Mouse (Mus musculus) hindbrain, embryonic 12.5 days (tissue): ENCODE data around the gene Vmn1r16. TPM values are rescaled to one million over a fixed set of nuclear protein-coding genes. Genes with fewer than 3 reads are reported as not detected.
"Not testable (repeated sequence)": the region's sequence is repeated elsewhere in the genome, so short reads cannot be mapped to it uniquely, and the experiment has no call there.

ENCODE experiments used
- ATAC-seq: fragments of 200-750 bp; cut with Nextera tagmentation; 2 replicates; pipeline ENCODE4 v1.8.0; 2017; ENCODE audit warnings: moderate TSS enrichment; ENCODE audit not compliant: low FRiP score
- H3K27ac ChIP-seq: fragments of 300-500 bp; sonication (generic); 2 replicates; pipeline ENCODE4 v1.5.1; 2016; ENCODE audit warnings: mild to moderate bottlenecking
- H3K27me3 ChIP-seq: fragments of 300-500 bp; sonication (generic); 2 replicates; pipeline ENCODE4 v1.6.1; 2016; ENCODE audit warnings: mild to moderate bottlenecking
- H3K36me3 ChIP-seq: fragments of 300-500 bp; sonication (generic); 2 replicates; pipeline ENCODE4 v1.6.1; 2016; ENCODE audit warnings: mild to moderate bottlenecking
- H3K4me1 ChIP-seq: fragments of 300-500 bp; sonication (generic); 2 replicates; pipeline ENCODE4 v1.6.1; 2016
- H3K4me2 ChIP-seq: fragments of 300-500 bp; sonication (generic); replicated peaks from 2 replicates; pipeline ENCODE4 v1.6.1; 2016; ENCODE audit warnings: mild to moderate bottlenecking
- H3K4me3 ChIP-seq: fragments of 300-500 bp; sonication (generic); 2 replicates; pipeline ENCODE4 v1.5.1; 2016; ENCODE audit warnings: mild to moderate bottlenecking
- H3K9ac ChIP-seq: fragments of 300-500 bp; sonication (generic); 2 replicates; pipeline ENCODE4 v1.6.1; 2016; ENCODE audit warnings: mild to moderate bottlenecking, moderate library complexity
- H3K9me3 ChIP-seq: fragments of 300-500 bp; sonication (generic); replicated peaks from 2 replicates; pipeline ENCODE4 v1.6.1; 2016; ENCODE audit warnings: mild to moderate bottlenecking
- WGBS: fragments of 180-500 bp; shearing (Covaris S2); methylation state at CpG from one replicate; pipeline ENCODE4 v1.1.7; 2016; 5-methylcytosine and 5-hydroxymethylcytosine counted together
- polyA plus RNA-seq: library from polyadenylated mRNA; unstranded; fragments of >200 nt; fragmentation: Nextera tagmentation; extraction: Ambion mirVana; gene quantifications from 2 replicates; pipeline ENCODE4 v1.2.1, GENCODE M21; 2016

Vmn1r16 gene
- not detected in 2 replicates for polyA plus RNA-seq

- H3K36me3 ChIP-seq: no peaks in the 10 kb centered on the region
- 76% methylated on average over 3 of the region's 3 CpGs for WGBS
- H3K4me1 ChIP-seq: no peaks in the 10 kb centered on the region
- no peak within 1 kb of the TSS for H3K4me3 ChIP-seq
- ATAC-seq: no peak
- no peak within 1 kb of the TSS for H3K9ac ChIP-seq
- H3K27ac ChIP-seq: no peak within 1 kb of the TSS
- H3K4me2 ChIP-seq: no peak within 1 kb of the TSS
- no peaks in the 10 kb centered on the region for H3K27me3 ChIP-seq
- H3K9me3 ChIP-seq: no peaks in the 10 kb centered on the region
These were observed at the start of gene Vmn1r16 for GRCm38 (mm10) chr6:57329394-57329793. Vmn1r16 (minus strand) TSS chr6:57329494.

- H3K9ac ChIP-seq: no peak overlapping the region
- H3K9me3 ChIP-seq: no peaks in the 10 kb centered on the region
- no peaks in the 10 kb centered on the region for H3K27me3 ChIP-seq
- H3K27ac ChIP-seq: no peak overlapping the region
- no peak overlapping the region for H3K4me3 ChIP-seq
- no peaks in the 10 kb centered on the region for H3K4me1 ChIP-seq
- WGBS: 79% methylated on average over 1 of the region's 1 CpGs
- no peaks in the 10 kb centered on the region for H3K36me3 ChIP-seq
- H3K4me2 ChIP-seq: no peak overlapping the region
- no peak for ATAC-seq
These were observed 38.2 kb upstream of the Vmn1r16 start for GRCm38 (mm10) chr6:57367496-57367895.

GRCm38 (mm10) chr6:57365866-57366265, 36.6 kb upstream of the Vmn1r16 start:
- H3K4me1 ChIP-seq, H3K9ac ChIP-seq, H3K4me3 ChIP-seq, H3K27me3 ChIP-seq, H3K36me3 ChIP-seq, H3K9me3 ChIP-seq, H3K4me2 ChIP-seq, H3K27ac ChIP-seq, ATAC-seq: not testable (repeated sequence)
- 92% methylated on average over 1 of the region's 1 CpGs for WGBS

DNA sequence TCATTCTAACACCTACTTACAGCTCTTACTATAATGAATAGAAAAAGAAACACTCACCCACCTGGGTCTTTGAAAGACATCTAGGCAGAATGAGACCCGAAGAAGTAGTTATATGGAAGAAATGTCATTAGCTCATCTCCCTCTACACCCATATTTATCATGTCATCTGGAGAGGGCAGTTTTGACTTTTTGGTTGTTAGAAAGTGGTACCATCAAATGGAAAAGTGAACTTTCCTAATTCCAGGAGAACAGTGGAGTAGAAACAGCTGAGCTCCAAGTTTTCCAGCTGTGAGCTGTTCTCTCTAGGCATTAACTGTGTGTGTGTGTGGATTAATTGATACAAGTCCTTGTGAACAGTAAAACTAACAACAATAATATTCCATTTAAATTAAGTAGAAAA, 34.3 kb upstream of the Vmn1r16 start, which contains the start of gene Vmn1r17:
Vmn1r17 (minus strand) TSS at position 101 of the 400 bp plus-strand sequence.
- Histone ChIP-seq H3K27ac (no peak within 1 kb of the TSS), H3K9ac (no peak within 1 kb of the TSS), H3K4me3 (no peak within 1 kb of the TSS), H3K36me3 (no peaks in the 10 kb centered on the region), H3K4me1 (no peaks in the 10 kb centered on the region), H3K27me3 (no peaks in the 10 kb centered on the region), H3K9me3 (no peaks in the 10 kb centered on the region), H3K4me2 (no peak within 1 kb of the TSS)
- ATAC-seq: no peak
- 92% methylated on average over 1 of the region's 1 CpGs for WGBS

DNA sequence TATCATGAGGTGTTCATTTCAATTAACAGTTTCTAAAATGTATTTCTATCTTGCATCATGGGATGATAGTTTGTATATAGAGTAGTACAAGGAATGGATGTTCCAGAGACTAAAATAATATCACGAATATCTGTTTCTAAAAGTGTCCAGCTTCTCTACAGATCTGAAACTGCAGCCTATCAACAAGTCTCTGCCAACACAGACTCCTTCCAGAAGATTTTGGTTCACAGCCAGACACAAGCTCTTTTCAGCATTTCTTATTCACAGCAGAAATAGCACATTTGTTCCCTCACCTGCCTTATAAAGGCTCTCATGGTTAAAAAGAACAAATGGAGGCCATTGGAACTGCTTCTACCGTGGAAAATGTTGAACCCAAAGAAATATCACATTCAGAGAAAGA, 27.6 kb upstream of the Vmn1r16 start:
- H3K27ac ChIP-seq: no peak overlapping the region
- 90% methylated on average over 2 of the region's 2 CpGs for WGBS
- H3K4me2 ChIP-seq: no peak overlapping the region
- H3K4me1 ChIP-seq: no peaks in the 10 kb centered on the region
- no peak for ATAC-seq
- no peak overlapping the region for H3K4me3 ChIP-seq
- H3K27me3 ChIP-seq: no peaks in the 10 kb centered on the region
- no peak overlapping the region for H3K9ac ChIP-seq
- H3K9me3 ChIP-seq: no peaks in the 10 kb centered on the region
- no peaks in the 10 kb centered on the region for H3K36me3 ChIP-seq

DNA sequence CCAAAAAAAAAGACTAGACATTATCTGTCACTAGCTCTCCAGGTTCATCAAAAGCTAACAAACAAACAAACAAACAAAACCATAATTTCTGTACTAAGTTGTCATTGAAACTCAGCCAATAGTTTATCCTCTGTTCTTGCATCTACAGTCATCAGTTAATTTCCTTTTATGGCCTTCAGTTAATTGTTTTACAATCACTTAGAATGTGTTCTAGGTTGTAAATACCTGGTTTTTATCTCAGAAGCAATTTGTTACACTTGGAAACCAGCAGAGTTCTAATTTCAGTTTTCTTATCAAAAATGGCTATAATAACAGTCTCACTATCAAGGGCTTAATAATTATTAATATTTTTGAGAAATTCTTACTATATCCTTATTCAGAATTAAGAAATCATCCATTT, 3.1 kb downstream of the Vmn1r16 start:
- Histone ChIP-seq H3K4me2 (no peak overlapping the region), H3K27ac (no peak overlapping the region), H3K36me3 (no peaks in the 10 kb centered on the region), H3K27me3 (no peaks in the 10 kb centered on the region), H3K4me1 (no peaks in the 10 kb centered on the region), H3K4me3 (no peak overlapping the region), H3K9ac (no peak overlapping the region), H3K9me3 (no peaks in the 10 kb centered on the region)
- no peak for ATAC-seq

GRCm38 (mm10) chr6:57278952-57279351, 50.3 kb downstream of the Vmn1r16 start:
- Histone ChIP-seq H3K4me3 (no peak overlapping the region), H3K4me1 (no peaks in the 10 kb centered on the region), H3K27ac (no peak overlapping the region), H3K27me3 (no peaks in the 10 kb centered on the region), H3K9ac (no peak overlapping the region), H3K4me2 (no peak overlapping the region), H3K9me3 (no peaks in the 10 kb centered on the region), H3K36me3 (no peaks in the 10 kb centered on the region)
- no peak for ATAC-seq

GRCm38 (mm10) chr6:57272517-57272916, 56.8 kb downstream of the Vmn1r16 start:
- ATAC-seq: no peak
- Histone ChIP-seq H3K9me3 (no peaks in the 10 kb centered on the region), H3K4me3 (no peak overlapping the region), H3K9ac (no peak overlapping the region), H3K27ac (no peak overlapping the region), H3K4me2 (no peak overlapping the region), H3K27me3 (no peaks in the 10 kb centered on the region), H3K4me1 (no peaks in the 10 kb centered on the region), H3K36me3 (no peaks in the 10 kb centered on the region)

DNA sequence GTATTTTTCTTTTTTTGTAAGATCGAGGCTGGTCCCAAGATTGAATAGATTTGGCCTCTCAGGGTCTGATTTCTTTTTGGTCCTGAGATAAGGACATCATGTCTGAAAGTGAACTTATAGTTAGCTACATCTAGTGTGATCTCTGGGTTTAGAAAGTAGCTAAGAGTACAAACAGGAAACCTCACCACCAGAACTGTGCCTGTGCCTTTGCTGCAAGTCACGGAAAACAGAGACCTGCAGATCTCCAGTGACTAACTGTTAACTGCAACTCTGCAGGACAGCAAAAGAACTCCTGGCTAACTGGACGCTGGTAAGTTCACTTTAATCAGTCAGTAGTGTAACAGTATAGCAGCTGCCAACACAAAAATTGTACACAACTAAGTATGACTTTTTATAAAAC, 57.4 kb downstream of the Vmn1r16 start:
- 78% methylated on average over 3 of the region's 3 CpGs for WGBS
- H3K36me3 ChIP-seq: no peaks in the 10 kb centered on the region
- H3K4me1 ChIP-seq: no peaks in the 10 kb centered on the region
- H3K4me3 ChIP-seq: no peak overlapping the region
- H3K27ac ChIP-seq: no peak overlapping the region
- H3K27me3 ChIP-seq: no peaks in the 10 kb centered on the region
- ATAC-seq: no peak
- H3K9me3 ChIP-seq: no peaks in the 10 kb centered on the region
- H3K4me2 ChIP-seq: no peak overlapping the region
- H3K9ac ChIP-seq: no peak overlapping the region

Other genes starting within 250 kb of the Vmn1r16 start
- gene Vmn1r10, start 220.0 kb downstream of the Vmn1r16 start, polyA plus RNA-seq: not detected in 2 replicates
- gene Vmn1r11, start 196.0 kb downstream of the Vmn1r16 start, polyA plus RNA-seq: not detected in 2 replicates
- gene Vmn1r12, start 172.6 kb downstream of the Vmn1r16 start, polyA plus RNA-seq: not detected in 2 replicates
- gene Vmn1r13, start 126.2 kb downstream of the Vmn1r16 start, polyA plus RNA-seq: not detected in 2 replicates
- gene Vmn1r14, start 97.8 kb downstream of the Vmn1r16 start, polyA plus RNA-seq: not detected in 2 replicates
- gene Vmn1r15, start 71.5 kb downstream of the Vmn1r16 start, polyA plus RNA-seq: not detected in 2 replicates
- gene Vmn1r17, start 34.2 kb upstream of the Vmn1r16 start, polyA plus RNA-seq: not detected in 2 replicates
- not detected in 2 replicates for gene Vmn1r18, start 66.3 kb upstream of the Vmn1r16 start, polyA plus RNA-seq
- gene Vmn1r19, start 74.3 kb upstream of the Vmn1r16 start, polyA plus RNA-seq: not detected in 2 replicates
- not detected in 2 replicates for gene Vmn1r20, start 99.4 kb upstream of the Vmn1r16 start, polyA plus RNA-seq
- 7.3 and 7.4 TPM in 2 replicates for gene Ppm1k, start 206.0 kb upstream of the Vmn1r16 start, polyA plus RNA-seq